Mouse (Mus musculus) olfactory bulb, adult 2 months (tissue): ENCODE measurements at regions not wholly inside any gene's neighbourhood (a gene's known extent, or its start where the extent isn't known, plus 50 kb on each side); places are given as distances from the start of the nearest gene placed in this dataset.

Experiments used
- H3K27ac ChIP-seq: fragments of 200-500 bp; 2 replicates; pipeline ENCODE4 v1.5.1; 2012; ENCODE audit warnings: low read depth, low read length; ENCODE audit not compliant: insufficient read depth
- H3K4me1 ChIP-seq: fragments of 200-500 bp; 2 replicates; pipeline ENCODE4 v1.6.1; 2012; ENCODE audit warnings: low read length; ENCODE audit not compliant: control insufficient read depth, insufficient read depth
- H3K4me3 ChIP-seq: fragments of 200-500 bp; 2 replicates; pipeline ENCODE4 v1.5.1; 2012; ENCODE audit warnings: mild to moderate bottlenecking, low read depth, low read length, moderate library complexity; ENCODE audit not compliant: insufficient read depth
- CTCF ChIP-seq: fragments of 200-500 bp; IDR thresholded peaks from 2 replicates; pipeline ENCODE4 v1.5.1; 2012; ENCODE audit warnings: low read depth, mild to moderate bottlenecking, low read length, moderate library complexity; ENCODE audit not compliant: insufficient read depth
- POLR2A ChIP-seq: fragments of 200-500 bp; IDR thresholded peaks from 2 replicates; pipeline ENCODE4 v1.6.1; 2012; ENCODE audit warnings: mild to moderate bottlenecking, low read depth, low read length, moderate library complexity; ENCODE audit not compliant: insufficient read depth
- WGBS: fragments of 180-500 bp; shearing (Covaris S2); methylation state at CpG from one replicate; pipeline ENCODE4 v1.1.7; 2018; 5-methylcytosine and 5-hydroxymethylcytosine counted together

GRCm38 (mm10) chr17:50375465-50375864, 82.0 kb upstream of the Dazl start:
- H3K27ac ChIP-seq, result no peak overlapping the region
- H3K4me1 ChIP-seq, result no peaks in the 10 kb centered on the region
- WGBS, result 89% methylated on average over 3 of the region's 3 CpGs
- no peak overlapping the region for H3K4me3 ChIP-seq
- TF ChIP-seq POLR2A (no peak), CTCF (no peak)

- whole genome bisulfite sequencing, result 98% methylated on average over 8 of the region's 8 CpGs
- H3K4me1 ChIP-seq, result no peaks in the 10 kb centered on the region
- no peak overlapping the region for H3K4me3 ChIP-seq
- TF ChIP-seq CTCF, result no peak
- no peak for TF ChIP-seq POLR2A
- H3K27ac ChIP-seq, result no peak overlapping the region
Measured at GRCm38 (mm10) chr17:50376708-50377107, 83.3 kb upstream of the Dazl start.

GRCm38 (mm10) chr17:50378141-50378727, 84.8 kb upstream of the Dazl start:
- Histone ChIP-seq H3K27ac (no peak overlapping the region), H3K4me3 (no peak overlapping the region), H3K4me1 (no peaks in the 10 kb centered on the region)
- no peak for TF ChIP-seq POLR2A
- no peak for TF ChIP-seq CTCF
- WGBS, result 77% methylated on average over 3 of the region's 3 CpGs

GRCm38 (mm10) chr17:50388715-50389710, 95.6 kb upstream of the Dazl start:
- WGBS, result 75% methylated on average over 12 of the region's 12 CpGs
- no peak overlapping the region for H3K27ac ChIP-seq
- no peak overlapping the region for H3K4me3 ChIP-seq
- no peaks in the 10 kb centered on the region for H3K4me1 ChIP-seq
- no peak for TF ChIP-seq POLR2A
- TF ChIP-seq CTCF, result no peak

- H3K27ac ChIP-seq, result no peak overlapping the region
- WGBS, result 96% methylated on average over 1 of the region's 1 CpGs
- no peaks in the 10 kb centered on the region for H3K4me1 ChIP-seq
- no peak for TF ChIP-seq POLR2A
- no peak for TF ChIP-seq CTCF
- no peak overlapping the region for H3K4me3 ChIP-seq
Measured at GRCm38 (mm10) chr17:50390151-50390550, 96.7 kb upstream of the Dazl start.

- H3K4me3 ChIP-seq, result no peak overlapping the region
- H3K4me1 ChIP-seq, result no peaks in the 10 kb centered on the region
- H3K27ac ChIP-seq, result no peak overlapping the region
- TF ChIP-seq CTCF (no peak), POLR2A (no peak)
- 90% methylated on average over 4 of the region's 4 CpGs for WGBS
Measured at GRCm38 (mm10) chr17:50391207-50391606, 97.8 kb upstream of the Dazl start.

- no peaks in the 10 kb centered on the region for H3K4me1 ChIP-seq
- H3K27ac ChIP-seq, result no peak overlapping the region
- no peak overlapping the region for H3K4me3 ChIP-seq
- TF ChIP-seq POLR2A (no peak), CTCF (no peak)
- 94% methylated on average over 11 of the region's 11 CpGs for WGBS
Measured at GRCm38 (mm10) chr17:50391996-50392395, 98.6 kb upstream of the Dazl start.

- TF ChIP-seq POLR2A (no peak), CTCF (no peak)
- Histone ChIP-seq H3K4me3 (no peak overlapping the region), H3K27ac (no peak overlapping the region), H3K4me1 (no peaks in the 10 kb centered on the region)
- 92% methylated on average over 6 of the region's 6 CpGs for WGBS
Measured at GRCm38 (mm10) chr17:50392428-50392827, 99.0 kb upstream of the Dazl start.

- no peak for TF ChIP-seq CTCF
- TF ChIP-seq POLR2A, result no peak
- no peak overlapping the region for H3K27ac ChIP-seq
- H3K4me3 ChIP-seq, result no peak overlapping the region
- H3K4me1 ChIP-seq, result no peaks in the 10 kb centered on the region
- WGBS, result 87% methylated on average over 2 of the region's 2 CpGs
Measured at GRCm38 (mm10) chr17:50392966-50393365, 99.5 kb upstream of the Dazl start.

GRCm38 (mm10) chr17:50393698-50394097, 100.3 kb upstream of the Dazl start:
- H3K4me1 ChIP-seq, result no peaks in the 10 kb centered on the region
- no peak overlapping the region for H3K4me3 ChIP-seq
- TF ChIP-seq CTCF (no peak), POLR2A (no peak)
- no peak overlapping the region for H3K27ac ChIP-seq
- 57% methylated on average over 3 of the region's 3 CpGs for WGBS
